Mouse (Mus musculus) layer of hippocampus, adult 9-10 months (tissue): ENCODE results near the gene Col1a2.

Source experiments
- DNase-seq: peaks from one replicate; pipeline ENCODE4 v3.0.0; 2022; ENCODE audit warnings: low spot score

Gene Col1a2

GRCm38 (mm10) chr6:4521031-4521430, 16.4 kb downstream of the Col1a2 start:
- DNase-seq: no peak

GRCm38 (mm10) chr6:4528439-4528838, 23.8 kb downstream of the Col1a2 start:
- DNase-seq: peak; percentile 37

GRCm38 (mm10) chr6:4530986-4531385, 26.4 kb downstream of the Col1a2 start:
- DNase-seq: no peak

GRCm38 (mm10) chr6:4532898-4533297, 28.3 kb downstream of the Col1a2 start:
- DNase-seq: no peak

GRCm38 (mm10) chr6:4534462-4535079, 30.0 kb downstream of the Col1a2 start:
- DNase-seq: no peak

- no peak for DNase-seq
These were observed 37.5 kb downstream of the Col1a2 start for GRCm38 (mm10) chr6:4541926-4542715.

- no peak for DNase-seq
These were observed 39.9 kb downstream of the Col1a2 start for GRCm38 (mm10) chr6:4544554-4544953.

- no peak for DNase-seq
These were observed 41.1 kb downstream of the Col1a2 start for GRCm38 (mm10) chr6:4545727-4546126.

GRCm38 (mm10) chr6:4548894-4549293, 44.3 kb downstream of the Col1a2 start:
- DNase-seq: no peak

GRCm38 (mm10) chr6:4549846-4550548, 45.4 kb downstream of the Col1a2 start:
- no peak for DNase-seq

GRCm38 (mm10) chr6:4550549-4550915, 45.9 kb downstream of the Col1a2 start:
- no peak for DNase-seq

GRCm38 (mm10) chr6:4555366-4555765, 50.8 kb downstream of the Col1a2 start:
- DNase-seq: no peak

GRCm38 (mm10) chr6:4557086-4557485, 52.5 kb downstream of the Col1a2 start:
- no peak for DNase-seq

GRCm38 (mm10) chr6:4557678-4558077, 53.1 kb downstream of the Col1a2 start:
- no peak for DNase-seq

- no peak for DNase-seq
These were observed 56.5 kb downstream of the Col1a2 start for GRCm38 (mm10) chr6:4561156-4561555.

- DNase-seq: no peak
These were observed 57.0 kb downstream of the Col1a2 start for GRCm38 (mm10) chr6:4561621-4562020.

GRCm38 (mm10) chr6:4562401-4562800, 57.8 kb downstream of the Col1a2 start:
- DNase-seq: no peak

GRCm38 (mm10) chr6:4563477-4563876, 58.9 kb downstream of the Col1a2 start:
- no peak for DNase-seq

GRCm38 (mm10) chr6:4570412-4570811, 65.8 kb downstream of the Col1a2 start:
- DNase-seq: no peak

GRCm38 (mm10) chr6:4577756-4578155, 73.1 kb downstream of the Col1a2 start:
- DNase-seq: no peak

GRCm38 (mm10) chr6:4578343-4578742, 73.7 kb downstream of the Col1a2 start:
- no peak for DNase-seq

GRCm38 (mm10) chr6:4579620-4580019, 75.0 kb downstream of the Col1a2 start:
- no peak for DNase-seq

GRCm38 (mm10) chr6:4583485-4583884, 78.9 kb downstream of the Col1a2 start:
- no peak for DNase-seq
